Mouse (Mus musculus) large intestine, adult 2 months (tissue): ENCODE results near the gene Lamtor2. TPM values are rescaled to one million over a fixed set of nuclear protein-coding genes. Genes with fewer than 3 reads are reported as not detected.

Source experiments
- DNase-seq: peaks from one replicate; pipeline ENCODE4 v3.0.0-alpha.2; 2012; ENCODE audit warnings: low read depth, low spot score
- WGBS: fragments of 180-500 bp; shearing (Covaris S2); methylation state at CpG from one replicate; pipeline ENCODE4 v1.1.7; 2018; 5-methylcytosine and 5-hydroxymethylcytosine counted together
- polyA plus RNA-seq: library from polyadenylated mRNA; depleted of rRNA; stranded (reverse); fragments of >200 nt; gene quantifications from 2 replicates; pipeline ENCODE4 v1.2.3, GENCODE M21; 2012

Gene Lamtor2
- polyA plus RNA-seq, 1 experiment = 148 TPM

GRCm38 (mm10) chr3:88544955-88545591 lies 7.8 kb downstream of the Lamtor2 start:
- no peak for DNase-seq
- 76% methylated on average over 20 of the region's 20 CpGs for WGBS

- 39% methylated on average over 5 of the region's 5 CpGs for WGBS
- no peak for DNase-seq
Measured at GRCm38 (mm10) chr3:88544514-88544913, 8.4 kb downstream of the Lamtor2 start.

- DNase-seq = no peak
- 66% methylated on average over 5 of the region's 5 CpGs for WGBS
Measured at GRCm38 (mm10) chr3:88543651-88544410, 9.0 kb downstream of the Lamtor2 start.

- DNase-seq = no peak
- whole genome bisulfite sequencing = 92% methylated on average over 8 of the region's 8 CpGs
Measured at GRCm38 (mm10) chr3:88543174-88543573, 9.7 kb downstream of the Lamtor2 start.

- WGBS = 60% methylated on average over 4 of the region's 4 CpGs
- DNase-seq = no peak
Measured at GRCm38 (mm10) chr3:88542486-88542885, 10.4 kb downstream of the Lamtor2 start.

GRCm38 (mm10) chr3:88541622-88542401 lies 11.1 kb downstream of the Lamtor2 start:
- 78% methylated on average over 7 of the region's 7 CpGs for WGBS

GRCm38 (mm10) chr3:88540085-88540484 lies 12.8 kb downstream of the Lamtor2 start:
- DNase-seq = no peak
- 74% methylated on average over 5 of the region's 5 CpGs for WGBS

More at GRCm38 (mm10) chr3:88541622-88542401, 11.1 kb downstream of the Lamtor2 start:
- DNase-seq = no peak

- WGBS = 60% methylated on average over 3 of the region's 3 CpGs
- no peak for DNase-seq
Measured at GRCm38 (mm10) chr3:88539397-88539796, 13.5 kb downstream of the Lamtor2 start.

GRCm38 (mm10) chr3:88538271-88539145 lies 14.4 kb downstream of the Lamtor2 start:
- DNase-seq = no peak
- WGBS = 77% methylated on average over 9 of the region's 9 CpGs

- DNase-seq = no peak
- WGBS = 72% methylated on average over 6 of the region's 6 CpGs
Measured at GRCm38 (mm10) chr3:88537146-88537545, 15.7 kb downstream of the Lamtor2 start.

GRCm38 (mm10) chr3:88536103-88536930 lies 16.6 kb downstream of the Lamtor2 start:
- DNase-seq = no peak
- WGBS = 33% methylated on average over 64 of the region's 64 CpGs

GRCm38 (mm10) chr3:88535527-88535926 lies 17.3 kb downstream of the Lamtor2 start:
- no peak for DNase-seq

GRCm38 (mm10) chr3:88535005-88535404 lies 17.9 kb downstream of the Lamtor2 start:
- no peak for DNase-seq
- 76% methylated on average over 3 of the region's 3 CpGs for WGBS

More at GRCm38 (mm10) chr3:88535527-88535926, 17.3 kb downstream of the Lamtor2 start:
- 96% methylated on average over 4 of the region's 4 CpGs for WGBS

GRCm38 (mm10) chr3:88533706-88534105 lies 19.2 kb downstream of the Lamtor2 start:
- DNase-seq = no peak

GRCm38 (mm10) chr3:88532689-88533511 lies 20.0 kb downstream of the Lamtor2 start:
- DNase-seq = no peak
- WGBS = 6% methylated on average over 40 of the region's 40 CpGs

More at GRCm38 (mm10) chr3:88533706-88534105, 19.2 kb downstream of the Lamtor2 start:
- WGBS = 46% methylated on average over 4 of the region's 5 CpGs

GRCm38 (mm10) chr3:88532299-88532674 lies 20.6 kb downstream of the Lamtor2 start, which contains the start of gene Mex3a:
Gene Mex3a (plus strand): TSS chr3:88532395.
- WGBS = 6% methylated on average over 28 of the region's 31 CpGs
- DNase-seq = no peak
